Mouse (Mus musculus) gastrocnemius, adult 8-10 months (tissue): ENCODE measurements around the gene Pdzd7. TPM values are rescaled to one million over a fixed set of nuclear protein-coding genes. Genes with fewer than 3 reads are reported as not detected.
"Not testable (repeated sequence)": the region's sequence is repeated elsewhere in the genome, so short reads cannot be mapped to it uniquely, and the experiment has no call there.

ENCODE experiments used
- DNase-seq, 2 experiments: peaks; one replicate each; pipeline ENCODE4 v3.0.0; 2022; ENCODE audit warnings: low spot score in 2 of 2
- total RNA-seq, 4 experiments: library from RNA; stranded (reverse); gene quantifications; 2 replicates each; pipeline ENCODE4 v1.2.4; 2022

Gene Pdzd7
- total RNA-seq, 4 experiments from 2014 or later = 2.9 to 5.4 (median 4.1) TPM

DNA sequence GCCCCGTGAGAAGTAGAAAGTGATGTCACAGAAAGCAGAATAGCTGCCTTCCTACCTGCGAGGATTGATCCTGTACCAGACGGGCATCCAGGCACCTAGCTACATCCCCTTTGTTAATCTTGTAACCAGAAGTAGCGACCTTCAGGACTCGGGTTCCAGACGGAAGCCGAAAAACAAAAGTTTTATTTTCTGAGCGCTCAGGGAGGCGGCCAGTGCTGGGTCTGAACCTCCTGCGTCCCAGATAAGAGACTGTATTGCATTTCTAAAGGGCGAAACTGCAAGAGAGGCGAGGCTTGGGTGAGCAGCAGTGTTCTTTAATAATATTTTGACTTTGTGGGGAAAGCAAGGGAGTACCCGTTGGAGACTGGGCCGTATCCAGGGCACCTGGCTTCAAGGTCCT is 13.3 kb upstream of the Pdzd7 start:
- DNase-seq = no peak

DNA sequence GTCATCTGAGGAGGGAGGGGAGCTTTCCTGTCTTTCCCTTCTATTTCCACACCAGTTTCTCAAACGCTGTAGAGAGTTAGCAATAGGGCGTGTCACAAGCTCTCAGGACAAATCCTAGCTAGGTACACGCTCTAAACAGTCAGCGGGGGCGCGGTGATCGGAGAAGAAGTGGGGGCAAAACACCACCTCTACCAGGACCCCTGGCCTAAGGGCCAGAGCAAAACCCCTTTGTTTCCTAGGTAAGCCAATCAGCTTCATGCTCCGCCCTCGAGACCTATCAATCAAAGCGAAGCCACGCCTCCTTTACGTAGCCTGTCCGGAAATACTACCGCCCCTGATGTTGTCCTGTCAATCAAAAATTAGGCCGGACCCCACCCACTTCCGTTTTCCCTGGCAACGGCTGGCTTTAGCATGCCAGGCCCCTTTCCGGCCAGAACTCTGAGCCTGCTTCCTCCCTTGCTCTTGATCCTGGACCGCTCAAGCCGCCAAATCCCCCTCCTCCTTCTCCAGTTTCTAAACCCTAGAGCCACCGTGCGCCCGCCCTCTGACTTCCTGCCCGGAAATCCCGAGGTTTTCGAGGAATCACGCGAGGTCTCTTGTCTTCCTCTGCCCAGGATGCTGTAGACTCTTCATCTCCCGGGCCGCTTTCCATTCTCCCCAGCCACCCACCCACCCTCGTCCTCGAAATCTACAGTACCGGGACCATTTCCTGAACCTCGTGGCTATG is 12.8 kb upstream of the Pdzd7 start:
- DNase-seq = peak; percentile 88 to 90

DNA sequence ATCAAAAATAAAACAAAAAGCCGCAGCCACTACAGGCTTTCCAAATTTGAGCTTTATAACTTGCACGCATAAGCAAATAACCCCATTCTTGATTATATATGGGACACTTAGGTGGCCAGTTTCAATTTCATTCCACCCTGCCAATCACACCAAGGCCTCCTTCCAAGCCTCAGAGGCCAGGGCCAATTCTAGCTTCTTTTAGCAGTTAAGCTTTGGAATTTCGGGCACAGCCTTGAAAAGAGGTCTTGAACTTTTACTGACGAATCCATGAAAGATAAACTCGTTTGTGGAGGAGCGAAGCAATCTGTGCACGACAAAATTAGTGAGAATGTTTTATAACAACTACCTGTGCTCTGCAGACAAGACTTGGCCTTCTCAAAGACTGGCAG is 12.2 kb upstream of the Pdzd7 start:
- no peak for DNase-seq

DNA sequence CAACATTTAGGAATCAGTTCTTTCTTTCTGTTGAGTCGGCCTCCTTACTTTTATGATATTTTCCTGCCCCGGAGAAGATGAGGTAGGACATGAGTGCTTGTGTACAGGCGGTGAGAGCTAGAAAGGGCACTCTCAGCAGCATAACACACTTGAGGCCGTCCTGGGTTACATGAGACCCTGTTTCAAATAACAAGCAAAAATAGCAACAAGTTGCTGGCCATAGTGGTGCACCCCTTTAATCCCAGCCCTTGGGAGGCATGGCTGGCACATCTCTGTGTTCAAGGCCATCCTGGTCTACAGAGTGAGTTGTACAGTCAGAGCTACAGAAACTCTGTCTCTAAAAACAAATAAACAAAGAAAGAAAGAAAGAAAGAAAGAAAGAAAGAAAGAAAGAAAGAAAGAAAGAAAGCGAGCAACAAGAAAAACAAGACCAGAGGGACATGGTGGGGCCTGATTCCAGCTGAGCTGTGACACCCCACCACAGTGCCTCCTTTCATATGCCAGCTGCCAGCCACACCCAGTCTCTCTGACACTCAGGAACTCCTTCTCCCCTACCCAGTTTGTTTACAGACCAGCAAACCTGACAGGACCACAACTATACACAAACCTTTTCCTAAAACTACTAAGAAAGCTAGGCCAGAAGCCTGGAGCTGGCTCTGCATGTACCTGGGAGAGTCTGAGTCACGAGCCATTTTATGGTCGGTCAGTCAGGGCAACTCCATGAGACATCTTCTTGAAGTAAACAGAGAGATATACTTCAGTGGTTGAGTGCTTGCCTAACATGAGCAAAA is 11.6 kb upstream of the Pdzd7 start:
- DNase-seq = no peak

DNA sequence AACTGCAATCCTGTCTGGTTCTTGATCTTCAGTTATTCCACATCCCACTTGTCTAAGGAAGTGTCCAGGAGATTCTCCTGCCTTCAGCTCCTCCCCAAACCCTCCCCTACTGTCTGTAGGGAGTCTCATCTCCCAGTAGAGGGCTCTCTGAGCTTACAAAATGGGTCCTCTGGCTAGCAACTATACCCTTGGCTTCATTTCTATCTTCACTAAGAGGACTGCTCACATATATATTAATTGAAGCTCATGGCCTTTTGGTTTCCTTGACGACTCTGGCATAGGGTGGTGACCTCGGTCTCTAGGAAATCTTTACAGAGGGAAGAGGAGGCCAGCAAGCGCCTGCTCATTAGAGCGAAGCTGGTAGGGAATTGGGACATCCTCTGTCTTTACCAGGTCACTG is 10.8 kb upstream of the Pdzd7 start:
- no peak for DNase-seq

DNA sequence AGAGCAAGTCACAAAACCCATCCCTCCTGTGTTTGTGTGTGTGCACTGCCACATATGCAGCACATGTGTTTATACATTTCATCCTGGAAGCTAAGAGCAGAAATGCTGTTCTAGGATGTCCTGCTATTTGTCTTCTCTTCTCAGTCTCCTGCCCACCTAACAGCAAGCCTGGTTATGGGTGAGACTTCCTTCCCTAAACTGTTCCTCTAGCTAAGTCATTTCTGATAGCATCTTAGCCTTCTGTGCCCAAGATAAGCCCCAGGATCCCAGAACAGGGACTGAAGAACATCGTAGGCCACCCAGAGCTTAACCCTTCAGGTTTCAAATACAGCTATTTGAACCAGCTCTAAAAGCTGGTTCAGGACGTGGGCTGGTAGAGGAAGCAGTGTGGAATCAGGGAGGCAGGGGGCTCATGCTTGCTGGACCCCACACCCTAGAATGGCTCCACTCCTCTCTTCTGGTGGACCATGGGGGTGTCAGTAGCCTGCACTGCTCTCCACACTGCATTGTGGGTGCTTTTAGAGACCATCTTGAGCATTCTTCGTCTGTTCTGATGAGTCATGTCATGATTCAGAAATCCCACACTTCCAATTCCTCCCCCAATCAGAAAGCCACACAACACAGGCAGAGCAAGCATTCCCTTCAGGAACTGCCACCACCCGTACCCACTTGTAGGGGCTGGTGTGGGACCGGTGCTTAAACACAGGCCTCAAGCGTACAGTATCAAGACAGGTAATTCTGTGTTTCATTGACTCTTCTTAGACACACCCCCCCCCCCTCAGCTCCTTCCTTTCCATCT is 9.6 kb upstream of the Pdzd7 start:
- no peak for DNase-seq

DNA sequence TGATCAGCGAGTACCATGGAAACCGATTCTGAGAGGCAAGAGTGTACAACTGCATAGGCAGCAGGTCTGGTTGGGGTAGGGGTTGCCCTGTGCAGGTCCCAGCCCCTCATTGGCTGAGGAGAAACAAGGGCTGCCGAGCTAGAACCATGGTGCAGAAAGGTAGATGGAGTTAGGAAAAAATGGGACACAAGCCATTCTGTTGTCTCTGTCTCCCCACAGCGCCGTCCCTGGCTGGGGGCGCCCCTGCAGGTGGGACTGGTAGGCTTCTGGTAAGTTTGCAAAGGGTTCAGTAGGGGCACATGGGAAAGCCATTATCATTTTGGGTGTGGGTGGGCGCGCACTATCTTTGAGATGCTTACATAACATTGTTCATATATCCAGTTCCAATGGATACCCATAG is 7.9 kb upstream of the Pdzd7 start:
- DNase-seq = no peak

DNA sequence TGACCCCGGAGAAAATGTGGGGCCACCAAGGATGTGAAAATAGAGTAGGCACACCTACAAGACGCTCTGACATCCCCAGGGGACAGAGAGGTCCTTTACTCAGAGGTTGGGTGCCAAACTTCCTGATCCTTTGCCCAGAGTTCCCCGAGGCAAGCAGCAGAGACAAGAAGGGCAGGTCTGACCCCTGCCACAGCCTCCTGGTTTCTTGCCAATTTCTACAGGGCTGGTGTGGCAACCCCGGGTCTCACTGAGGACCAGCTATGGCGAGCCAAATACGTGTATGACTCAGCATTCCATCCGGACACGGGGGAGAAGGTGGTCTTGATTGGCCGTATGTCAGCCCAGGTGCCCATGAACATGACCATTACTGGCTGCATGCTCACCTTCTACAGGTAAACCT is 4.0 kb upstream of the Pdzd7 start:
- no peak for DNase-seq

DNA sequence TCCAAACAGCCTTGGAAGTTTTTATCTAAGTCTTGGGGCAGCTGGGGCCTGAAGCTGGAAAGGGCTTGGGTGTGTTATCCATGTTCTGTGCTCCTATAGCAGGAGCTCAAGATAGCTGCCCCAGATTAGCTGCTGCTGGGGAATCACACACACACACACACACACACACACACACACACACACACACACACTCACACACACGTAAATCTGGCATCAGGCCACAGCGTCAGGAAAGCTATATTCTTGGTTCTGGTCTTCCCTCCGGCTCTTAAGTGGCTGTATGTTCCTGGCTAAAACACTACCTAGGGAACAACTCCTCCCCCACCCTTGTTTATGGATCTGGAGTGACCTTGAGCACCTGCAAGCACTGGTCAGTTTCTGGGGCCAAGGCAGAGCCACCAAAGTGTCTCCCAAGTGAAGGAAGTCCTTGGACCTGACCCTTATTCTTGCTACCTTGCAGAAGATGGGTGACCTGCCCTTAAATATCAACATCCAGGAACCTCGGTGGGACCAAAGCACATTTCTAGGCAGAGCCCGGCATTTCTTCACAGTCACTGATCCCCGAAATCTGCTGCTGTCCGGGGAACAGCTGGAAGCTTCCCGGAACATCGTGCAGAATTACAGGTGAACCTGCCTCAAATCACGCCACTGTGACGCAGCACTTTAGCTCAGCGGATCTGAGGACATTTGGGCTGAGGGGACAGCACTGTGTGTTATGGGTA is 3.3 kb upstream of the Pdzd7 start:
- no peak for DNase-seq

DNA sequence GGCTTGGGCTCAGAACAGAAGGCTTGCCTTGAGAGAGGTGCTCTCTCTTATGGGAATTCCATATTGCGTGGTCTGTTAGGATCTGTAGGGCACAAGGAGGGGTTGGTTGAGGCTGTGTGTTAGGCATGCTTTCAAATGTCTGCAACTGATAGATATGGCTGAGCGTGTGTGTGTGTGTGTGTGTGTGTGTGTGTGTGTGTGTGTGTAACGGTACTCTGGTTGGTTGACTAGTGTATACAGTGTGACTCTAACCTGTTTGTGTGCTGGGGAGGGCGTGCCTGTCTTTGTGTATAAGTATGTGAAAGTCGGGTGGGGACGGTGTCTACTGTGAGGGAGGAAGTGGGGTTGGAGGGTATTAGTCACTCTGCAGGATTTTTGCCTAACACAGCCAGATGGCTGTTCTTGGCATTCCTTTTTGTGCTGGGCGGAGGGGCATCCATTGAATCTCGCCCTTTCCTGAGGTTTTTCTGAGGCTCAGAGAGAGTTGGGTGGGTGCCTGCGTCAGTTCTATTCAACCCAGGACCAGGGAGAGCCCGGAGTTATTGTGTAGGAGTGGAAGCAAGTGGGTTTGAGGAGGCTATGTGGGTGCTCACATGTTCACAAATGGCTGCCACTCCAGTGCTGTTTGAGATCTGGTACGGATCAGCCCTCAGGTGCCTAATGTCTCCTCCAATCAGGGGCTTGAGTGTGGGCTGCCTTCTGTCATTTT is 2.6 kb upstream of the Pdzd7 start:
- no peak for DNase-seq

DNA sequence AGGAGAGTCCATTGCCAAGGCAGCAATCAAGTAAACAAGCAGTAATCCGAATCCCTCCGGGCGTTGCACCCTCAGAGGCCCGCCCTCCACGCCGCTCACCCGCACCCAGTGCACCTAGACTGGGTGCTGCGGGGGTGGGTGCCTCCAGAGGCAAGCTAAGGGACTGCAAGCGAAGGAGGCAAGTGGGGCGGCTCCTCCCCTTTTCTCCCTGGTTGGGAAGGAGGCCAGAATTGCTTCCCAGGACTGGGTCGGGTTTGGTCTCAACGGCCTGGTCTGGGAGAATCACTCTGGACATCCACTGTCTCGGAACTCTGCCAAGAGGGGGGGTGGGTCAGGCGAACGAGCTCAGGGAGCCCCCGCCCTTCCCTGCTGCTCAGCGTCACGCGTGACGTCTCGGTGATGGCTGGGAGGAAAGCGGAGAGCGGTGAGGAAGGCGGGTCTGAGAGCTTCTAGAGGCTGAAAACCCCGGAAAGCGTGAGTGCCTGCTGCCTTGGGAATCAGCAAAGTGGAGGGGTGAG is 2.0 kb upstream of the Pdzd7 start, which contains the start of gene Sfxn3:
Sfxn3 (plus strand) TSS at position 87 of the 518 bp plus-strand sequence.
- DNase-seq = peak; percentile 94 to 95

DNA sequence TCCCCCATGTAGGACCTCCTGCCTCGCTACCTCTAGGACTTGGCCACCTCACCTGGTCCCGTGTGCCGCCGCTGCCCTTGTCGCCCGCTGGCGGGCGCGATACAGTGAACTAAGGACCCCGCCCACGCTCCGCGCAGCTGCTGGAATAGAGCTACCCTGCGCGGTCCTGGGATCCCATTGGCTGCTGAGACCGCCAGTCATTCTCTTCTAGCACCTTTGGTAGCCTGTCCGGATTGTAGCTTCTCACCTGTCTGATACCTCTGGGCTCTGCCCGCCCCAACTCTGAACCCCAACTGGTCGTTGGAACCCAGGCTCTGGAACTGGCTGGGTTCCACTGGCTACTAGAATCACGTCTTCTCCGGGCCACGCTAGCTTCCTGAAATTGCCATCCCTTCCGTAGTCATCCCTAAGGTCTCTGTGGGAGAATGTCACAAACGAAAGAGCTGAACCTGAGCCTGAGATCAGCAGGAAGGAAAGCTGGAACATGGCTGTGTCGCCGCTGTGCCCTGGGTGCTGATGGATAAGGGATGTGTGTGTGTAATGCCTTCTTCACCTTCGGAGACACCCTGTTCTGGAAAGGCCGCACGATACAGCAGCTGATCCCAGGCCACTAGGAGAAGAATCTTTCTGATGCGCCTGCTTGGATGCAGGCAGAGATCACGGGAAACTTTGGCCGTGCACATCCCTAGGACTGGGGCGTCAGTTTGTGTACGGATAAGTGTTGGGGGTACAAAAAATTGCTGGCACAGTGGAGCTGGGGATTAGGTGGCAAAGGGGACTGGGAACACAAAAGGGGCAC is 1.2 kb upstream of the Pdzd7 start:
- DNase-seq = peak; percentile 87

DNA sequence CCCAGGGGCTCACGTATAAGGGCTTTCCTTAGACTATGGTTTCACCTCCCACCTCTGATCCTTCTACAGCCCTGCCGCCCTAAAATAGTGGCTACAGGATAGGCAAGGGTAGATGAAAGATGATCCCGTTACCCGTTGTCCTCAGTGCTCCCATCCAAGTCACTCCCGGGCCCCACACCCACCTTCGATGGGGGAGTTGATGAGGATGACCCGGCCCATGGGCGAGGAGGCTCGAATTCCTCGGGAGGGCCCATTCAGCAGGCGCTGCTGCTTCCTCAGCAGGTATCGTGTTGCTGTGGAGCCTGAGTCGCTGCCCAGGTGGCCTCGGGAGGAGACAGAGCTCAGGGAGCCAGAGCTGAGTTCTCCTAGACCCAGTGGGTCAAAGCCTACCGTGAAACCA is 281 bp downstream of the Pdzd7 start:
- peak; percentile 70 to 77 for DNase-seq

DNA sequence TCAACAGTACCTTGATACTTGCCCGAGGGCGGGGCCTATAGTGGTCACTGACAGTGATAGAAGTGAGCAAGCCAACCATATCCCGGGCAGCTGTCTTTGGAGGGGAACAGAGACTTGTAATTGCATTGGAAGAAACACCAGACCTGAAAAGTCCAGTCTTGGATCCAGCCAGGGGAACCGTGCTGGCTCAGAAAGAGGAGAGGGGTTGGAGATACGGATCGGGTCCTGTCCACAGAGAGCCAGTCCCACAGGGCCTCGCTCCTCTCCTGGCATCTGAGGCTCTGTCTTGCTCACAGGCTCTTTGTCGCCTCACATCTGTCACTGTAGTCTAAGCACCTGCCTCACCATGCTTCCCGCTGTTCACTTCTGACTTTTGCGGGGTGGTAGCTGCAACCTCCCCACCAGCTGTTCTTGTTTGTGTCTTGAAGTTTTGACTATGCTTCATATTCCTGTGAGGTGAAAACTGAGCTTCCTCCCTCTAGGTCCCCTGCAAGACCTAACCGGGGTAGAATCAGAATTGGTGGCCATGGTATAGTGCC is 1.1 kb downstream of the Pdzd7 start:
- DNase-seq = no peak

DNA sequence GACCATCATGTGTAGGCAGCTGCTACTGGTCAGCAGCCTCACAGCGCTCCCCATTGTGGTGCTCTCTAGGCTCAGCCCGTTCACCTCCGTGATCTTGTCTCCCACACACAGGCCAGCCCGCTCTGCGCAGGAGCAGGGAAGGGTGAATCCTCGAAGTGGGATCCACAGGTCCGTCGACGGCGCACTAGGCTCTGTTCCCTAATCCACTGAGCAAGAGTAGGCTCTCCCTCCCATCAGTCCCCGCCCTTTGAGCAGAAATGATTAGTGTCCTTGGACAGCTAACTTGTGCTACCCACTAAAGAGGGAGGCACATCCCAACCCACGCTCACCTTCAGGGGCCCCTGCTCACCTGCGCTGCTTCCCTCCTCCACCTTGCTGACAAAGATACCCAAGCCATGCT is 5.3 kb downstream of the Pdzd7 start:
- DNase-seq = no peak

DNA sequence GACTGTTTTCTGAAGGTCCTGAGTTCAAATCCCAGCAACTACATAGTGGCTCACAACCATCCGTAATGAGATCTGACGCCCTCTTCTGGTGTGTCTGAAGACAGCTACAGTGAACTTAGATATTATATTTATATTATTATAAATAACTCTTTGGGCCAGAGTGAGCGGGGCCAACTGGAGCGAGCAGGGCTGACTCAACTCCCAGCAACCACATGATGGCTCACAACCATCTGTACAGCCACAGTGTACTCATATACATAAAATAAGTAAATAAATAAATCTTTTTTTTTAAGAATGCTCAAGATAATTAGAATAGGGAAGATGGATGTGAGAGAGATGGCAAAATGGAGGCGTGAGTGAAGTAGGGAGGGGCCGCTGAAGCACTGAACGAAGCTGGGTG is 7.3 kb downstream of the Pdzd7 start:
- DNase-seq = not testable (repeated sequence)

DNA sequence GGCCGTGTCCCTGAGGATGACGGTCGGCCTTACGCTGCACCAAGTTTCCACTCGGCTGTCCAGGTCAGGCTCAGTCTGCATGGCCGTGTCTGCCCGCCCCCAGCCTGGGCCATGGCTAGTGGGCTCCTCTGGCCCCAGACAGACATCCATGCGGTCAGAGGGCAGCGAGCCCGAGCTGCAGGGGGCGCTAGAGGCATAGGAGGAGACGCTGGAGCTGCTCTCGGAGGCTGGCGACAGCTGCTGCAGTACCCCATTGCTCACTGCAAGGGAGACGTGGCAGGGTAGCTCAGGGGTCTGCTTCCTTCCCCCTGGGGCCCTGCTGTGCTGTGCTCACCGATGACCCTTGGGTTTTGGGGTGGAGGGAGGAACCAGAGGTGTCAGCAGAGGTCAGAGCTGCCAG is 8.7 kb downstream of the Pdzd7 start:
- DNase-seq = peak; percentile 67

DNA sequence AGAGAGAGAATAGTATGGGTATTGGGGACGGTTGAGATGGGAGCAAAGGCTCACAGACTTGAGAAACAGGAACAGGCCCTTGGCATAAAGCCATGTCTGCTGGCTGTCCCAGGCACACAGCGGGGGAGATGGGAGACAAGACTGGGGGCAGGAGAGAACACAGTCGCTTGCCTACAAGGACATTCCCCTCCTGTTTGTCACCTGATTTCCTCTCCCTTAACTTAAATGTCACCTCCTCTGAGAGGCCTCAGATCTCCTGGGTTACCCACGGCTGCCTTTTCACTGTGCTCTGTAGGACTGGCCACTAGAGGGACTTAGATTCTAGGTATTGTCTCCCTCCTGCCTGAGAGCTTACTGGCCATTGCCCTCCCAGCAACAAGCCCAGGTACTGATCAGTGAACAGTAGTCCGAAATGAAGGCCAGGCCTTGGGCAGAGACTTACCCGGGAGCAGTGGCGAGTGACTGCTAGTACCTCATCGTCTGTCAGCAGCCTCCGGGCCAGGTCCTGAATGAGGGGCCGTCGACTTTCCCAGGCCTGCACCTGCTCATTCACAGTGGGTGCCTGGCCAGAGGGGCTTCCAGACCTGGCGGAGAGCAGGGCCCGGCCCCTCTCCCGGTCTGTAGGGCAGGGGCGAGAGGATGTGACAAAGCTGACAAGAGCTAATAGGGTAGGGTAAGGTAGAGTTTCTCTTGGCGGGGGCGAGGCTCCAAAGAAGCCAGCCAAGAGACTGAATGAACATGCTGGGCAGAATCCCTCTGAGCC is 12.8 kb downstream of the Pdzd7 start:
- DNase-seq = no peak

DNA sequence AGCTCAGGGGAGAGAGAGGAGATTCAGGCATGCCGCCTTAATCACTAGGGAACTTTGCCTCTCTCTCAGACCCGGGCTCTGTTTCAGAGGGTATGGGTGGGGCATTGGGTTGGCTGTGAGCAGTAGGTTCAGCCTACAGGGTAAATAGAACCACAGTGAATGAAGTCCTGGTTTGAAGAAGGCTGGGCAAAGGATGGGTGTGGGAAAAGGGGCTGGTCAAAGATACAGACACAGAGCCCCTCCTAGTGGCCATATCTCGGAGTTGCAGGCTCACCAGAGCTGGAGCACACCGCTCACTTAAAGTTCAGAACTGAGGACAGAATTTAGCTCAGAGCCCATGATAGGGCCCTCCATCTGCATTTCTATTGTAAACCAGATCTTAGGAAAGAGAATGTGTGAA is 13.7 kb downstream of the Pdzd7 start:
- peak; percentile 72 to 74 for DNase-seq
